18 mouse cellular contexts compared by ENCODE assay signal in the genomic region with DNA sequence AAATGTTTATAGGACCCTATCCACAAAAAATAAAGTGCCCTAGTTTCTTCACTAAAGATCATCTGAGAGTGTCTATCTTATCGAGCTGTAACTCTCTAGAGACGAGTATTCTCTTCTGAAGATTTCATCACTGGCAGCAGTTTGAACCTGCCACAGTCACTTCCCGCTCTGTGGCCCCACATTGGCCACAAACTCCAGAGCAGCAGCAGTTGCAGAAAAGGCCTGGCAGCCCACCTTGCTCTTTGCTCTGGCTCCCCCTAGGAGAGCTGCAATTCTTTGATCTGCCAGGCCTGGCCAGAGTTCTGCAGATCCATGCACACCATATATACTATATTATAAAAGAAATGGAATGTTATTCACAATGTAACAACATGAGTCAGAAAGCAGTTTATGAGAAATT.
"Had no signal": no experiment of that assay in that cellular context is flagged by ENCODE, and none has a peak within 500 bp of the region (broad histone marks: within the 10 kb centered on the region; RNA-seq: fewer than 3 reads in every experiment).

No protein-coding gene starts in this region.

- H3K27ac ChIP-seq: kidney, postnatal 0 days; liver, embryonic 15.5 days; lung, embryonic 15.5 days; macrophage; stomach, postnatal 0 days had no signal

- ATAC-seq: intestine, embryonic 16.5 days had no signal

- DNase-seq: kidney, adult 18-20 months; kidney, adult 9 months; kidney, postnatal 25 days; lung, adult 18-20 months; midbrain, embryonic 14.5 days; right cerebral cortex, adult 18-20 months; right cerebral cortex, postnatal 14 days; right cerebral cortex, postnatal 4 days; thymus, adult 2 months; thymus, postnatal 14 days; thymus, postnatal 4 days had no signal

- H3K27me3 ChIP-seq: liver, embryonic 15.5 days; lung, embryonic 15.5 days had no signal

- H3K9ac ChIP-seq: liver, embryonic 15.5 days; lung, embryonic 15.5 days had no signal

- H3K4me3 ChIP-seq: liver, embryonic 15.5 days; lung, embryonic 15.5 days had no signal

- H3K4me1 ChIP-seq: liver, embryonic 15.5 days; lung, embryonic 15.5 days had no signal

- H3K9me3 ChIP-seq: liver, embryonic 15.5 days; lung, embryonic 15.5 days had no signal

- H3K4me2 ChIP-seq: liver, embryonic 15.5 days; lung, embryonic 15.5 days; midbrain, embryonic 11.5 days had no signal

- H3K36me3 ChIP-seq: liver, embryonic 15.5 days; lung, embryonic 15.5 days had no signal
